Mouse (Mus musculus) olfactory bulb, adult 2 months (tissue): ENCODE data around the gene Ptprq.

ENCODE experiments used
- CTCF ChIP-seq: fragments of 200-500 bp; IDR thresholded peaks from 2 replicates; pipeline ENCODE4 v1.5.1; 2012; ENCODE audit warnings: low read depth, mild to moderate bottlenecking, low read length, moderate library complexity; ENCODE audit not compliant: insufficient read depth
- POLR2A ChIP-seq: fragments of 200-500 bp; IDR thresholded peaks from 2 replicates; pipeline ENCODE4 v1.6.1; 2012; ENCODE audit warnings: mild to moderate bottlenecking, low read depth, low read length, moderate library complexity; ENCODE audit not compliant: insufficient read depth

DNA sequence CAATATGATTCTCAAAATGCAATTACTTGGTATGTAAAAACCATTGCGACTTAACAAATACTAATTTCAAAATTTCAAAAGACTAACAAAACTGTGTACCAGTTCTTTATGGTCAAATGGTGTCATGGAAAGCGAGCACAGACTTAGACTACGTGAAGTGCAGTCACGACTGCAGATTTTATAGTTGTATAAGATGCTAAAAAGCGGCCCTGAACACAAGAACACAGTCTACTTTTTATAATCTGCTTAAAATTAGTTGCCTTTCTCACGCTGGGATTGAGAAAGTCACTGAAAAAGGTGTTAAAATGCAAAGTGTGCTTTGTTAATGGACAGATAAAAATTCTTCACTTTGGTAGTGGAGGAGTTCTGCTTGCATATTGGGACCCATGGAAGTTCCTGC is 17.9 kb upstream of the Ptprq start:
- TF ChIP-seq CTCF (no peak), POLR2A (no peak)
